9 mouse cellular contexts compared by ENCODE assay signal in the genomic region with DNA sequence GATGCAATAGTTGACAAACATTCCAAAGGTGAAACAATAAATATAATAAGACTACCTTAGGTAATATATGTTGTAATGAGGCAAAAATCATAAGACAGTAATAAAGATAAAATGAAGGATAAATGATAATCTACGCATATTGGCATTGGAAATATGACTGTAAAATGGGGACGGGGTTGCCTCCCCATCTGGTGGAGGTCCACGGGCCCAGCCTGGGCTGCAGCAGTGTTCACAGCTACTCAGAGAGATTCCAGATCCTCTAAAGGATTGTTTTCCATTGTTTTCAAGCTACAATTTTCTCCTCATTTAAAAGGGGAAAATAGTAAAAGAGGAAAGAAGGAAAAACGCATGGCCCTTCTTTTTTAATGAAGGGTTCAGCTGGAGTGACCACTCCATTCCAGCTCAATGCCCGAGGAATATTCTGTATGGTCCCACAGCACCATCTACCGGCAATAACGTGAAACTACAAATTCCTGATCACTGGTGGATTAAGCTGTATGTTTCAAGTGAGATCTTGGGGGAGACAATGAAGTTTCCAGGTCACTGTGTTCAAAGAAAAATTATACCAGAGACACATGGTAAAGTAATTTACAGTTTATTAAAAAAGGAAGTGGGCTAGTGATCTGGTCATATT. TPM values are rescaled to one million over a fixed set of nuclear protein-coding genes. Genes with fewer than 3 reads are reported as not detected.
DNase-seq lines count a peak whose midpoint lies in the region; ATAC-seq and TF ChIP-seq lines count a peak whose summit lies in the region.
"Had no signal": no experiment of that assay in that cellular context is flagged by ENCODE, and none has a peak within 500 bp of the region (broad histone marks: within the 10 kb centered on the region; RNA-seq: fewer than 3 reads in every experiment).

No protein-coding gene starts in this region.

- H3K9ac ChIP-seq in ES-E14 (ENCODE audit: insufficient read depth, low read depth, low read length, poor library complexity, severe bottlenecking) = no peak overlapping the region
- no peak overlapping the region for H3K9ac ChIP-seq in forebrain, embryonic 15.5 days (replicated peaks)
- H3K9ac ChIP-seq in limb, embryonic 12.5 days (replicated peaks) = no peak overlapping the region
- H3K9ac ChIP-seq in neural tube, embryonic 11.5 days (ENCODE audit: low read length) = no peak overlapping the region

- H3K27ac ChIP-seq in ES-E14 (ENCODE audit: insufficient read depth, low read depth, low read length, poor library complexity, severe bottlenecking) = no peak overlapping the region
- H3K27ac ChIP-seq in forebrain, embryonic 15.5 days (replicated peaks) = no peak overlapping the region
- H3K27ac ChIP-seq in limb, embryonic 12.5 days = no peak overlapping the region
- no peak overlapping the region for H3K27ac ChIP-seq in neural tube, embryonic 11.5 days (ENCODE audit: low read depth, low read length)

- WGBS in forebrain, embryonic 15.5 days = 39% methylated on average over 7 of the region's 7 CpGs
- WGBS in limb, embryonic 12.5 days = 35% methylated on average over 7 of the region's 7 CpGs
- 37% methylated on average over 7 of the region's 7 CpGs for WGBS in neural tube, embryonic 11.5 days

- H3K27me3 ChIP-seq in forebrain, embryonic 15.5 days = no peaks in the 10 kb centered on the region
- H3K27me3 ChIP-seq in limb, embryonic 12.5 days = no peaks in the 10 kb centered on the region
- H3K27me3 ChIP-seq in neural tube, embryonic 11.5 days (ENCODE audit: control insufficient read depth, insufficient read depth, low read length) = no peaks in the 10 kb centered on the region

- no peak overlapping the region for H3K4me3 ChIP-seq in ES-E14 (ENCODE audit: insufficient read depth in 1 of 2, low read depth in 1 of 2, low read length in 2 of 2, poor library complexity in 1 of 2, severe bottlenecking in 1 of 2)
- H3K4me3 ChIP-seq in forebrain, embryonic 15.5 days = no peak overlapping the region
- no peak overlapping the region for H3K4me3 ChIP-seq in limb, embryonic 12.5 days (replicated peaks)
- H3K4me3 ChIP-seq in neural tube, embryonic 11.5 days (ENCODE audit: low read depth, low read length) = no peak overlapping the region

- no peak overlapping the region for H3K4me2 ChIP-seq in forebrain, embryonic 15.5 days (replicated peaks)
- no peak overlapping the region for H3K4me2 ChIP-seq in limb, embryonic 12.5 days
- no peak overlapping the region for H3K4me2 ChIP-seq in neural tube, embryonic 11.5 days (ENCODE audit: low read depth)

- H3K36me3 ChIP-seq in ES-E14 (ENCODE audit: control insufficient read depth, insufficient read depth, low read length, poor library complexity, severe bottlenecking) = no peaks in the 10 kb centered on the region
- H3K36me3 ChIP-seq in forebrain, embryonic 15.5 days = no peaks in the 10 kb centered on the region
- no peaks in the 10 kb centered on the region for H3K36me3 ChIP-seq in limb, embryonic 12.5 days
- H3K36me3 ChIP-seq in neural tube, embryonic 11.5 days (ENCODE audit: control insufficient read depth, insufficient read depth, low read length) = no peaks in the 10 kb centered on the region

- in situ Hi-C loops in ES-E14 (cut with MboI; ENCODE audit: low sequenced_read_pairs in 2 of 2, unreplicated experiment in 2 of 2) = loop anchor here in 1 of 2 experiments (25.0 kb wide), 1 partner anchor 210 kb away; no protein-coding TSS in a partner anchor

- no peaks in the 10 kb centered on the region for H3K9me3 ChIP-seq in ES-E14 (ENCODE audit: control insufficient read depth, insufficient read depth, low read depth, low read length)
- H3K9me3 ChIP-seq in forebrain, embryonic 15.5 days = no peaks in the 10 kb centered on the region
- no peaks in the 10 kb centered on the region for H3K9me3 ChIP-seq in limb, embryonic 12.5 days
- H3K9me3 ChIP-seq in neural tube, embryonic 11.5 days (ENCODE audit: control insufficient read depth, low read length) = no peaks in the 10 kb centered on the region

- peak; percentile 67; the same call in 1 of the 2 replicates for ATAC-seq in forebrain, embryonic 15.5 days (replicated peaks)
- ATAC-seq in limb, embryonic 12.5 days (ENCODE audit: insufficient number of reproducible peaks, insufficient read depth, low FRiP score, low TSS enrichment, low read depth) = peak; percentile 14; the same call in 1 of the 2 replicates
- peak; percentile 64 for ATAC-seq in neural tube, embryonic 11.5 days (ENCODE audit: insufficient read depth, low FRiP score, low TSS enrichment)

- DNase-seq in adrenal gland, adult (ENCODE audit: inconsistent age in 2 of 2, low spot score in 1 of 2) = peak; percentile 30 to 88
- no peak for DNase-seq in adrenal gland, postnatal 4 days (ENCODE audit: low spot score in 2 of 2)
- peak; percentile 56 for DNase-seq in ES-E14 (ENCODE audit: low read depth, low spot score)
- DNase-seq in cerebellum, adult 11 months = peak; percentile 8
- DNase-seq in kidney, adult 8-10 months = peak; percentile 7 to 40
- DNase-seq in neural tube, embryonic 11.5 days (ENCODE audit: low spot score) = peak; percentile 64

- no peaks in the 10 kb centered on the region for H3K4me1 ChIP-seq in ES-E14 (ENCODE audit: control insufficient read depth in 2 of 2, insufficient read depth in 2 of 2, low read length in 2 of 2, poor library complexity in 1 of 2)
- H3K4me1 ChIP-seq in forebrain, embryonic 15.5 days = no peaks in the 10 kb centered on the region
- H3K4me1 ChIP-seq in limb, embryonic 12.5 days (replicated peaks) = no peaks in the 10 kb centered on the region
- H3K4me1 ChIP-seq in neural tube, embryonic 11.5 days (ENCODE audit: control insufficient read depth, insufficient read depth, low read length) = no peaks in the 10 kb centered on the region

TF ChIP-seq in ES-E14, 5 proteins besides CTCF, POLR2A, EP300 and RAD21:
- TF ChIP-seq HCFC1 (IDR thresholded peaks at IDR 0.05; ENCODE audit: borderline replicate concordance, insufficient read depth, low read length) (no peak), ZC3H11A (IDR thresholded peaks at IDR 0.05; ENCODE audit: borderline replicate concordance, low read depth, low read length) (peak; percentile 42; the same call in 1 of the 2 replicates)

RNA-seq across cellular contexts. Expression of gene Cd55b, which starts 50.8 kb away (rescaled TPM):
- not detected for total RNA-seq in adrenal gland, postnatal 4 days (2021)
- total RNA-seq in ES-E14 (2012; rRNA removed) = 0.22 TPM in 1 of 2 replicates, not detected in the other
- not detected in 2 replicates for polyA plus RNA-seq in forebrain, embryonic 15.5 days (2015; fragmentation: Nextera tagmentation; extraction: Ambion mirVana)
- polyA plus RNA-seq in limb, embryonic 12.5 days (2016; fragmentation: Nextera tagmentation; extraction: Ambion mirVana) = not detected in 2 replicates
- not detected in 2 replicates for polyA plus RNA-seq in neural tube, embryonic 11.5 days (2014; fragmentation: Nextera tagmentation; extraction: Ambion mirVana)
- polyA plus RNA-seq: C2C12 had no signal

Comparison
In these comparisons a context has a peak if more than half of its experiments do, and no peak if none do; other contexts are left out.
1. DNase-seq: peak in adrenal gland, adult (2 of 2), ES-E14 (single experiment), cerebellum, adult 11 months (single experiment), kidney, adult 8-10 months (2 of 2) and neural tube, embryonic 11.5 days (single experiment); none in adrenal gland, postnatal 4 days (0 of 2).
2. ATAC-seq: peak in every context shown above with its lines; median percentile 67 in forebrain, embryonic 15.5 days; 64 in neural tube, embryonic 11.5 days; 14 in limb, embryonic 12.5 days.